Mouse (Mus musculus): Measurements from ENCODE around the gene Sdc3.
A peak's percentile ranks its signal among the peaks of the same experiment; 100 is the strongest.

Sdc3 gene

GRCm38 (mm10) chr4:130792376-130793179 is at the start of gene Sdc3:
Gene Sdc3 (plus strand): TSS chr4:130792537.
- peak; percentile 38 for DNase-seq

- DNase-seq = no peak
Measured at GRCm38 (mm10) chr4:130744058-130744457, 48.3 kb upstream of the Sdc3 start.

GRCm38 (mm10) chr4:130745561-130746306 is 46.6 kb upstream of the Sdc3 start:
- no peak for DNase-seq

- no peak for DNase-seq
Measured at GRCm38 (mm10) chr4:130749566-130749965, 42.8 kb upstream of the Sdc3 start.

- DNase-seq = no peak
Measured at GRCm38 (mm10) chr4:130751966-130752365, 40.4 kb upstream of the Sdc3 start.

- DNase-seq = no peak
Measured at GRCm38 (mm10) chr4:130752591-130752990, 39.7 kb upstream of the Sdc3 start.

- no peak for DNase-seq
Measured at GRCm38 (mm10) chr4:130753755-130754154, 38.6 kb upstream of the Sdc3 start.

GRCm38 (mm10) chr4:130754776-130755175 is 37.6 kb upstream of the Sdc3 start:
- no peak for DNase-seq

- DNase-seq = no peak
Measured at GRCm38 (mm10) chr4:130759875-130760274, 32.5 kb upstream of the Sdc3 start.

- DNase-seq = no peak
Measured at GRCm38 (mm10) chr4:130761809-130762208, 30.5 kb upstream of the Sdc3 start.

- no peak for DNase-seq
Measured at GRCm38 (mm10) chr4:130765399-130766160, 26.8 kb upstream of the Sdc3 start.

- DNase-seq = no peak
Measured at GRCm38 (mm10) chr4:130766387-130766786, 25.9 kb upstream of the Sdc3 start.

- DNase-seq = no peak
Measured at GRCm38 (mm10) chr4:130766926-130767325, 25.4 kb upstream of the Sdc3 start.

GRCm38 (mm10) chr4:130773899-130774298 is 18.4 kb upstream of the Sdc3 start:
- DNase-seq = no peak

GRCm38 (mm10) chr4:130774822-130775221 is 17.5 kb upstream of the Sdc3 start:
- DNase-seq = peak; percentile 66

GRCm38 (mm10) chr4:130777647-130778046 is 14.7 kb upstream of the Sdc3 start:
- DNase-seq = no peak

GRCm38 (mm10) chr4:130779037-130779436 is 13.3 kb upstream of the Sdc3 start:
- DNase-seq = no peak

GRCm38 (mm10) chr4:130782492-130782891 is 9.8 kb upstream of the Sdc3 start:
- DNase-seq = no peak

- peak; percentile 54 for DNase-seq
Measured at GRCm38 (mm10) chr4:130784755-130785154, 7.6 kb upstream of the Sdc3 start.

GRCm38 (mm10) chr4:130787530-130787929 is 4.8 kb upstream of the Sdc3 start:
- no peak for DNase-seq

- peak; percentile 78 for DNase-seq
Measured at GRCm38 (mm10) chr4:130790180-130790579, 2.2 kb upstream of the Sdc3 start.

- DNase-seq = peak; percentile 14
Measured at GRCm38 (mm10) chr4:130791811-130792375, 444 bp upstream of the Sdc3 start.

- no peak for DNase-seq
Measured at GRCm38 (mm10) chr4:130793180-130793501, 804 bp downstream of the Sdc3 start.
